Mouse (Mus musculus) kidney, adult 2 months (tissue): ENCODE measurements around the gene Cdiptos.

ENCODE experiments used
- CTCF ChIP-seq: fragments of 200-500 bp; conservative IDR thresholded peaks from 2 replicates; pipeline ENCODE4 v1.5.1; 2011; ENCODE audit warnings: low read depth, mild to moderate bottlenecking, control low read depth, low read length, moderate library complexity, mixed read lengths; ENCODE audit not compliant: insufficient read depth, insufficient read length
- POLR2A ChIP-seq: fragments of 200-500 bp; IDR thresholded peaks from one replicate; pipeline ENCODE4 v1.6.1; 2011; ENCODE audit warnings: low read depth, low read length, control low read depth

DNA sequence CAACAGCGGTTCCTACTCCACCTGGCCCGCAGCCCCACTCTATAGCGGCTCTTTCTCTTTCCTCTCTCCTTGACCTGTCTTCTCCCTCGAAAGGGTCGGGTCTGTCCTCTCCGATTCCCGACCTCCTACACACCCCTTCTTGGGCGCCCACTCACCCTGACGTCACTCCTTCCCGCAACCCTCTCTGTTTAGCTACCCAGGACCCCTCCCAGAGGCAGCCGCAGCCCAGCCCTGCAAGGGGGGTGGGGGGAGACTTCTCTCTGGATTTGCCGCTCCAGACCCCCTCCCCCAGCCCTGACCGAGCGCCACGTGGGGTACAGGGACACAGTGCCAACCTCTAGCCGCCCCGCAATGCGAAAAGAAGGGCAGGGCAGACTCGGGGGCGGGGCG, 26.5 kb downstream of the Cdiptos start, which contains the start of gene Asphd1:
- TF ChIP-seq CTCF = no peak
- TF ChIP-seq POLR2A = no peak
